Mouse (Mus musculus) megakaryocyte, embryonic 14.5 days (primary cell): ENCODE measurements around the gene Mmel1.

Experiments
- FLI1 ChIP-seq: IDR thresholded peaks from 2 replicates; pipeline ENCODE4 v1.6.1; 2012; ENCODE audit warnings: low read length, inconsistent platforms, mixed read lengths
- GATA1 ChIP-seq: IDR thresholded peaks from 3 replicates; pipeline ENCODE4 v1.6.1; 2012; ENCODE audit warnings: mixed read lengths, low read length, inconsistent platforms, borderline replicate concordance

DNA sequence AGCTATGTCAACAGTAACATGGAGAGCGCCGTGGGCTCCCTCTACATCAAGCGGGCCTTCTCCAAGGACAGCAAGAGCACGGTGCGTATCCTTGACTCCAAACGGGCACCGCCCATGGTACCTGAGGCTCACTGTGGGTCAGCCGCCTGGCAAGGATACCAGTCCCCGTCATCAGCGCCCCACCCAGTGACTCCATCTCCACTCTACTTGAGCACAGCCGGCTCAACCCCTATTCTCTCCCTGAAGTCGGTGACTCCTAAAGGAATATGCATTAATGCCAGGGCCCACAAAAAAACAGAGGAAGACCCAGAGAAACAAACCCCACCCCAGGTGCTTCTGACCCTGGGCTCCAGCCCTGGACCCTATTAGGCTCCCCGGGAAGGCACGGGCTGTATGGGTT lies 21.5 kb downstream of the Mmel1 start:
- TF ChIP-seq GATA1 = no peak
- no peak for TF ChIP-seq FLI1
